Mouse (Mus musculus) splenic B cell, adult 2 months (primary cell): ENCODE measurements around the gene Tmeff2.

Source experiments
- DNase-seq: peaks from one replicate; pipeline ENCODE4 v3.0.0-alpha.2; 2011; ENCODE audit warnings: low read depth, low spot score
- H3K27me3 ChIP-seq: 2 replicates; pipeline ENCODE4 v1.6.1; 2012; ENCODE audit warnings: mild to moderate bottlenecking, low read length, moderate library complexity, mixed read lengths; ENCODE audit not compliant: control insufficient read depth, poor library complexity, insufficient read depth, severe bottlenecking
- H3K36me3 ChIP-seq: 2 replicates; pipeline ENCODE4 v1.6.1; 2012; ENCODE audit warnings: mild to moderate bottlenecking, low read length, moderate library complexity, mixed read lengths; ENCODE audit not compliant: control insufficient read depth, poor library complexity, insufficient read depth, severe bottlenecking

Gene Tmeff2

GRCm38 (mm10) chr1:51064549-51064948, 164.1 kb downstream of the Tmeff2 start:
- no peak for DNase-seq
- H3K36me3 ChIP-seq: no peaks in the 10 kb centered on the region
- no peaks in the 10 kb centered on the region for H3K27me3 ChIP-seq

- Histone ChIP-seq H3K36me3 (no peaks in the 10 kb centered on the region), H3K27me3 (no peaks in the 10 kb centered on the region)
- DNase-seq: no peak
Observed at GRCm38 (mm10) chr1:51065652-51066051, 165.2 kb downstream of the Tmeff2 start.

- H3K36me3 ChIP-seq: no peaks in the 10 kb centered on the region
- no peak for DNase-seq
- H3K27me3 ChIP-seq: no peaks in the 10 kb centered on the region
Observed at GRCm38 (mm10) chr1:51068814-51069213, 168.4 kb downstream of the Tmeff2 start.

GRCm38 (mm10) chr1:51069288-51069687, 168.8 kb downstream of the Tmeff2 start:
- no peaks in the 10 kb centered on the region for H3K27me3 ChIP-seq
- DNase-seq: no peak

GRCm38 (mm10) chr1:51074076-51074475, 173.6 kb downstream of the Tmeff2 start:
- Histone ChIP-seq H3K27me3 (no peaks in the 10 kb centered on the region), H3K36me3 (no peaks in the 10 kb centered on the region)
- DNase-seq: no peak

More at GRCm38 (mm10) chr1:51069288-51069687, 168.8 kb downstream of the Tmeff2 start:
- no peaks in the 10 kb centered on the region for H3K36me3 ChIP-seq

- no peaks in the 10 kb centered on the region for H3K36me3 ChIP-seq
- no peak for DNase-seq
- H3K27me3 ChIP-seq: no peaks in the 10 kb centered on the region
Observed at GRCm38 (mm10) chr1:51075785-51076771, 175.6 kb downstream of the Tmeff2 start.

GRCm38 (mm10) chr1:51088921-51089320, 188.5 kb downstream of the Tmeff2 start:
- no peaks in the 10 kb centered on the region for H3K36me3 ChIP-seq
- no peaks in the 10 kb centered on the region for H3K27me3 ChIP-seq
- no peak for DNase-seq

GRCm38 (mm10) chr1:51089803-51090202, 189.4 kb downstream of the Tmeff2 start:
- Histone ChIP-seq H3K27me3 (no peaks in the 10 kb centered on the region), H3K36me3 (no peaks in the 10 kb centered on the region)
- DNase-seq: no peak

- DNase-seq: no peak
- Histone ChIP-seq H3K36me3 (no peaks in the 10 kb centered on the region), H3K27me3 (no peaks in the 10 kb centered on the region)
Observed at GRCm38 (mm10) chr1:51090212-51090761, 189.8 kb downstream of the Tmeff2 start.

- DNase-seq: no peak
- Histone ChIP-seq H3K27me3 (no peaks in the 10 kb centered on the region), H3K36me3 (no peaks in the 10 kb centered on the region)
Observed at GRCm38 (mm10) chr1:51094713-51095112, 194.3 kb downstream of the Tmeff2 start.

GRCm38 (mm10) chr1:51096848-51097598, 196.6 kb downstream of the Tmeff2 start:
- Histone ChIP-seq H3K36me3 (no peaks in the 10 kb centered on the region), H3K27me3 (no peaks in the 10 kb centered on the region)
- DNase-seq: no peak

- no peaks in the 10 kb centered on the region for H3K27me3 ChIP-seq
- no peak for DNase-seq
- no peaks in the 10 kb centered on the region for H3K36me3 ChIP-seq
Observed at GRCm38 (mm10) chr1:51101034-51101590, 200.7 kb downstream of the Tmeff2 start.

GRCm38 (mm10) chr1:51104698-51105097, 204.3 kb downstream of the Tmeff2 start:
- Histone ChIP-seq H3K27me3 (no peaks in the 10 kb centered on the region), H3K36me3 (no peaks in the 10 kb centered on the region)
- DNase-seq: no peak

GRCm38 (mm10) chr1:51106401-51106920, 206.0 kb downstream of the Tmeff2 start:
- DNase-seq: no peak
- H3K27me3 ChIP-seq: no peaks in the 10 kb centered on the region
- no peaks in the 10 kb centered on the region for H3K36me3 ChIP-seq
